In the genomic region with DNA sequence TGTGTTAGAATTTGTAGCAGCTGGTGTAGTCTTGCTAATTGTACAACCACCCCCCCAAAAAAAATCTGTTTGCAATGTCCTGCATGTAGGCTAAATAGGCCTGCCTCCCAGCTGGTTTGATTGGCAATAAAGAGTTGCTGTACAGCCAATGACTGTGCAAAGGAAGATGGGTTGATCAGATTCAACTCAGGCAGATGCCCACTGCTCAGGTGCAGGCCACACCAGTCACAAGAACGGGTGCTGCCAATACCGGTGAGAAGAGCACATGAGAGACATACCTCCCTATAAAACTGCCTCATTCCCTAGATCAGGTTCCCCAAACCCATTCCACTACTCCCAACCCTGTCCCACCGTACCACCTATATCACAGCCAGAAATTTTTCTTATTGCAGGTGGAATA, we compare ENCODE assay signal across 28 mouse cellular contexts.
"Had no signal": no experiment of that assay in that cellular context is flagged by ENCODE, and none has a peak within 500 bp of the region (broad histone marks: within the 10 kb centered on the region; RNA-seq: fewer than 3 reads in every experiment).

No protein-coding gene starts in this region.

- H3K4me1 ChIP-seq: heart, embryonic 10.5 days; heart, embryonic 12.5 days; hindbrain, embryonic 10.5 days; hindbrain, embryonic 12.5 days; intestine, embryonic 15.5 days; limb, embryonic 10.5 days; limb, embryonic 12.5 days; liver, embryonic 13.5 days; liver, embryonic 15.5 days had no signal

- H3K27ac ChIP-seq: heart, embryonic 10.5 days; hindbrain, embryonic 10.5 days; hindbrain, embryonic 12.5 days; hindbrain, embryonic 14.5 days; intestine, embryonic 15.5 days; layer of hippocampus, adult 2 months; left cerebral cortex, adult 2 months; limb, embryonic 10.5 days; limb, embryonic 12.5 days; liver, embryonic 13.5 days; liver, embryonic 15.5 days had no signal

- H3K4me2 ChIP-seq: heart, embryonic 12.5 days; hindbrain, embryonic 12.5 days; hindbrain, embryonic 14.5 days; intestine, embryonic 15.5 days; limb, embryonic 12.5 days; liver, embryonic 11.5 days; liver, embryonic 13.5 days; liver, embryonic 15.5 days had no signal

- ATAC-seq: hindbrain, embryonic 16.5 days; inflammation-experienced regulatory T-cells, adult 6 months; intestine, embryonic 15.5 days; intestine, postnatal 0 days; liver, postnatal 0 days had no signal

- H3K36me3 ChIP-seq: heart, embryonic 10.5 days; heart, embryonic 12.5 days; hindbrain, embryonic 10.5 days; hindbrain, embryonic 12.5 days; intestine, embryonic 15.5 days; limb, embryonic 10.5 days; limb, embryonic 12.5 days; liver, embryonic 13.5 days; liver, embryonic 15.5 days had no signal

- H3K9ac ChIP-seq: heart, embryonic 12.5 days; hindbrain, embryonic 12.5 days; hindbrain, embryonic 14.5 days; intestine, embryonic 15.5 days; limb, embryonic 12.5 days; liver, embryonic 13.5 days; liver, embryonic 15.5 days; liver, postnatal 0 days had no signal

- DNase-seq: gastrocnemius, postnatal 10 days; gastrocnemius, postnatal 25 days; heart, adult 18-20 months; heart, postnatal 10 days; heart, postnatal 4 days; kidney, adult 18-20 months; kidney, adult 8-10 months; kidney, postnatal 10 days; kidney, postnatal 25 days; kidney, postnatal 4 days; liver; liver, embryonic 13.5 days; liver, postnatal 0 days had no signal

- H3K4me3 ChIP-seq: heart, embryonic 10.5 days; heart, embryonic 12.5 days; hindbrain, embryonic 10.5 days; hindbrain, embryonic 12.5 days; intestine, embryonic 15.5 days; layer of hippocampus, adult 2 months; left cerebral cortex, adult 2 months; limb, embryonic 10.5 days; limb, embryonic 12.5 days; liver, embryonic 13.5 days; liver, embryonic 15.5 days had no signal

- H3K27me3 ChIP-seq: heart, embryonic 12.5 days; hindbrain, embryonic 12.5 days; intestine, embryonic 15.5 days; limb, embryonic 12.5 days; liver, embryonic 13.5 days; liver, embryonic 15.5 days had no signal

- H3K9me3 ChIP-seq: heart, embryonic 10.5 days; hindbrain, embryonic 10.5 days; hindbrain, embryonic 12.5 days; intestine, embryonic 15.5 days; limb, embryonic 10.5 days; limb, embryonic 12.5 days; liver, embryonic 13.5 days; liver, embryonic 15.5 days had no signal
